Mouse (Mus musculus) hindbrain, postnatal 0 days (tissue): Measurements from ENCODE around the gene Baz2a. TPM values are rescaled to one million over a fixed set of nuclear protein-coding genes. Genes with fewer than 3 reads are reported as not detected.

Source experiments
- ATAC-seq: fragments of 200-750 bp; cut with Nextera tagmentation; 2 replicates; pipeline ENCODE4 v1.8.0; 2017; ENCODE audit warnings: mild to moderate bottlenecking, moderate TSS enrichment, moderate library complexity
- DNase-seq: peaks from one replicate; pipeline ENCODE4 v3.0.0-alpha.2; 2015; ENCODE audit warnings: low spot score
- H3K27ac ChIP-seq: fragments of 300-500 bp; sonication (generic); 2 replicates; pipeline ENCODE4 v1.5.1; 2014; ENCODE audit warnings: mild to moderate bottlenecking
- H3K27me3 ChIP-seq: fragments of 300-500 bp; sonication (generic); 2 replicates; pipeline ENCODE4 v1.6.1; 2014; ENCODE audit warnings: low read length, mixed read lengths; ENCODE audit not compliant: insufficient read depth
- H3K36me3 ChIP-seq: fragments of 300-500 bp; sonication (generic); 2 replicates; pipeline ENCODE4 v1.6.1; 2014; ENCODE audit warnings: low read length, mixed read lengths; ENCODE audit not compliant: insufficient read depth
- H3K4me1 ChIP-seq: fragments of 300-500 bp; sonication (generic); 2 replicates; pipeline ENCODE4 v1.6.1; 2014; ENCODE audit warnings: antibody characterized with exemption, low read length, mixed read lengths; ENCODE audit not compliant: insufficient read depth
- H3K4me2 ChIP-seq: fragments of 300-500 bp; sonication (generic); 2 replicates; pipeline ENCODE4 v1.6.1; 2014; ENCODE audit warnings: low read depth, mild to moderate bottlenecking, low read length, moderate library complexity, mixed read lengths
- H3K4me3 ChIP-seq: fragments of 300-500 bp; sonication (generic); 2 replicates; pipeline ENCODE4 v1.5.1; 2014; ENCODE audit warnings: low read length
- H3K9ac ChIP-seq: fragments of 300-500 bp; sonication (generic); replicated peaks from 2 replicates; pipeline ENCODE4 v1.6.1; 2014; ENCODE audit warnings: mild to moderate bottlenecking, low read length, moderate library complexity, mixed read lengths
- H3K9me3 ChIP-seq: fragments of 300-500 bp; sonication (generic); 2 replicates; pipeline ENCODE4 v1.6.1; 2016; ENCODE audit warnings: low read length, mixed read lengths
- CTCF ChIP-seq: IDR thresholded peaks from 2 replicates; pipeline ENCODE4 v1.5.1; 2016; ENCODE audit warnings: antibody characterized with exemption, control low read depth, low read depth
- WGBS: fragments of 180-500 bp; shearing (Covaris S2); extraction: QIAGEN DNeasy Blood & Tissue Kit; methylation state at CpG from one replicate; pipeline ENCODE4 v1.1.7; 2014; 5-methylcytosine and 5-hydroxymethylcytosine counted together
- polyA plus RNA-seq: library from polyadenylated mRNA; unstranded; fragments of >200 nt; fragmentation: Nextera tagmentation; extraction: Ambion mirVana; gene quantifications from 2 replicates; pipeline ENCODE4 v1.2.1, GENCODE M21; 2015
- total RNA-seq: library from RNA; depleted of rRNA; stranded (reverse); fragments of >200 nt; gene quantifications from 2 replicates; pipeline ENCODE4 v1.2.3, GENCODE M21; 2014; rRNA removed

Gene Baz2a
- 14.3 and 15.0 TPM in 2 replicates for total RNA-seq
- 10.2 and 10.6 TPM in 2 replicates for polyA plus RNA-seq

DNA sequence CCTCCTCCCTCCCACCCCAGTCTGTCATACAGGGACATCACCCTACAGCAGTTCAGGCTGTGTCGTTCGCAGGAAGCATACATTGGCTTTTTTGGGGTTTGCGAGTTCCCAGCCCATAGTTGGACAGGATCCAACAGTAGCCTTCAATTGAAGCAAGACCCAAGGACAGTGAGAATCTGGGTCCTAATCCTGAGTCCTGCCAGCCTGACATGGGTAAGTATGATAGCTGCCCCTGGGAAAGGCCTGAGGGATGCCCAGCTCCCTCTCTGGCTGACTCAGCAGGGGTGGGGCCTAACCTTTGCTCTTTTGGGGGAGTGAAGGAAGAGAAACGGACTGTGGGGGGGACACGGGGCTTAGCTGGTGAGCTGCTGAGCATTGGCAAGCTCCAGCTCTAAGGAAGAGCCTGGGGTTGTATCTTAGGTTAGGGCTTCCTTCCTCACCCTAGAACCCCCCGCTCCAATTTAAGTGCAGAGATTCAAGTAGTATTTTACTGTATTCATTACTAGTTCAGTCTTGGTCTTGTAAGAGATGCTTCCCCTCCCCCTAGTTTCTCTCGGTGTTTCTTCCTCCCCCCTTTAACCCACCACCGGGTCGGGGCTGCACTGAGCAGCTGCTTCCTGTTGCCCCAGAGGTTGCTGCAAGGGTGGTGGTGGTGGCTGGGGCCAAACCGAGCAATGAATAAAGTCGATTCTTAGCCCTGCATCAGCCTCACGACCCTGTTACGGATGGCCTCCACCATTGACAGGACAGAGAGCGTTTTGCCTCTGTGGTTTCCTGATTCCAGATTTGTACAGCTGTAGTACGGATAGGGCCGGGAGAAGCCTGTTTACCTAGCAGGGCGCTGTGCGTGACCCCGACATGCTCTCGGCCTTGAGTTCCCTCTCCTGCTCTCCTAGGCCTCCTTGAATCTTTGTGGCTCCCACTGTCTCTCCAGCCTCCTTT is at the start of gene Baz2a:
Gene Baz2a, plus strand, starts transcription at position 14 of the 942 bp plus-strand sequence.
- H3K4me2 ChIP-seq = peak within 1 kb of the TSS; percentile 88
- peaks cover 27% of the 10 kb centered on the region for H3K4me1 ChIP-seq
- H3K27ac ChIP-seq = peak within 1 kb of the TSS; percentile 78
- ATAC-seq = peak; percentile 0; the same call in 1 of the 2 replicates
- peak; percentile 58 for DNase-seq
- peak within 1 kb of the TSS; percentile 61 for H3K9ac ChIP-seq
- no peak for TF ChIP-seq CTCF
- H3K36me3 ChIP-seq = peaks cover 28% of the 10 kb centered on the region
- no peaks in the 10 kb centered on the region for H3K27me3 ChIP-seq
- no peaks in the 10 kb centered on the region for H3K9me3 ChIP-seq
- 2% methylated on average over 20 of the region's 20 CpGs for WGBS
- peak within 1 kb of the TSS; percentile 72 for H3K4me3 ChIP-seq

DNA sequence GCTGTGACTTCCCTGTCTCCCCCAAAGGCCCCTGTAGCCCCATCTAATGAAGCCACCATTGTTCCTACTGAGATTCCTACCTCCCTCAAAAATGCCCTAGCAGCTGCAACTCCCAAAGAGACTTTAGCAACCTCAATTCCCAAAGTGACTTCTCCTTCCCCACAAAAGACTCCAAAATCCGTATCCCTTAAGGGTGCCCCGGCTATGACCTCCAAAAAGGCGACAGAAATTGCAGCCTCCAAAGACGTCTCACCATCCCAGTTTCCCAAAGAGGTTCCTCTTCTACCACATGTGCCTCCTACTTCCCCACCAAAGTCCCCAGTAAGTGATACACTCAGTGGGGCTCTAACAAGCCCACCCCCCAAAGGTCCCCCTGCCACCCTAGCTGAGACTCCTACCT is 49.7 kb upstream of the Baz2a start:
- H3K36me3 ChIP-seq = peaks cover 36% of the 10 kb centered on the region

GRCm38 (mm10) chr10:128042466-128042865 is 48.9 kb upstream of the Baz2a start:
- no peak for DNase-seq

More for the DNA sequence above, 49.7 kb upstream of the Baz2a start:
- H3K9me3 ChIP-seq = no peaks in the 10 kb centered on the region
- no peak overlapping the region for H3K4me3 ChIP-seq
- no peak overlapping the region for H3K27ac ChIP-seq
- WGBS = 76% methylated on average over 4 of the region's 4 CpGs
- no peak for ATAC-seq
- no peaks in the 10 kb centered on the region for H3K27me3 ChIP-seq
- H3K9ac ChIP-seq = no peak overlapping the region
- TF ChIP-seq CTCF = no peak
- H3K4me1 ChIP-seq = peaks cover 8% of the 10 kb centered on the region; the same call in 1 of the 2 replicates
- H3K4me2 ChIP-seq = no peak overlapping the region
- no peak for DNase-seq

DNA sequence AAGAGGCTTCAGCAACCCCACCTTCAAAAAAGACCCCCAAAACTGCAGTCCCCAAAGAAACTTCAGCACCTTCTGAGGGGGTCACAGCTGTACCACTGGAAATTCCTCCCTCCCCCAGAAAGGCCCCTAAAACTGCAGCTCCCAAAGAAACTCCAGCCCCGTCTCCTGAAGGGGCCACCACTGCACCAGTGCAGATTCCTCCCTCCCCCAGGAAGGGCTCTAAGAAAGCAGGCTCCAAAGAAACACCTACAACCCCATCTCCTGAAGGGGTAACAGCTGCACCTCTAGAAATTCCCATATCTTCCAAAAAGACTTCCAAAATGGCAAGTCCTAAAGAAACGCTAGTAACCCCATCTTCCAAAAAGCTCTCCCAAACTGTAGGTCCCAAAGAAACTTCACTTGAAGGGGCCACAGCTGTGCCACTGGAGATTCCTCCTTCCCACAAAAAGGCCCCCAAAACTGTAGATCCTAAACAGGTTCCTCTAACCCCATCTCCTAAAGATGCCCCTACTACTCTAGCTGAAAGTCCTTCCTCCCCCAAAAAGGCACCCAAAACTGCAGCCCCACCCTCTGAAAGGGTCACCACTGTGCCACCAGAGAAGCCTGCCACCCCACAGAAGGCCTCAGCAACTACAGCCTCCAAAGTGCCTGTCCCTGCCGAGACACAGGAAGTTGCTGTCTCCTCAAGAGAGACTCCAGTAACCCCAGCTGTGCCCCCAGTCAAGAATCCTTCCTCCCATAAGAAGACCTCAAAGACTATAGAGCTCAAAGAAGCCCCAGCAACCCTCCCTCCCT is 48.1 kb upstream of the Baz2a start:
- Histone ChIP-seq H3K9me3 (no peaks in the 10 kb centered on the region), H3K9ac (no peak overlapping the region; the same call in 1 of the 2 replicates), H3K27me3 (no peaks in the 10 kb centered on the region), H3K4me3 (no peak overlapping the region), H3K27ac (no peak overlapping the region), H3K36me3 (peaks cover 46% of the 10 kb centered on the region), H3K4me2 (no peak overlapping the region), H3K4me1 (peaks cover 3% of the 10 kb centered on the region; the same call in 1 of the 2 replicates)
- ATAC-seq = no peak
- 71% methylated on average over 3 of the region's 3 CpGs for WGBS
- no peak for DNase-seq
- TF ChIP-seq CTCF = no peak

More at GRCm38 (mm10) chr10:128042466-128042865, 48.9 kb upstream of the Baz2a start:
- no peak for TF ChIP-seq CTCF
- Histone ChIP-seq H3K27me3 (no peaks in the 10 kb centered on the region), H3K9me3 (no peaks in the 10 kb centered on the region), H3K4me2 (no peak overlapping the region), H3K4me1 (peaks cover 8% of the 10 kb centered on the region; the same call in 1 of the 2 replicates), H3K9ac (no peak overlapping the region; the same call in 1 of the 2 replicates), H3K36me3 (peaks cover 39% of the 10 kb centered on the region), H3K4me3 (no peak overlapping the region), H3K27ac (no peak overlapping the region)
- no peak for ATAC-seq
- WGBS = 88% methylated on average over 3 of the region's 3 CpGs

DNA sequence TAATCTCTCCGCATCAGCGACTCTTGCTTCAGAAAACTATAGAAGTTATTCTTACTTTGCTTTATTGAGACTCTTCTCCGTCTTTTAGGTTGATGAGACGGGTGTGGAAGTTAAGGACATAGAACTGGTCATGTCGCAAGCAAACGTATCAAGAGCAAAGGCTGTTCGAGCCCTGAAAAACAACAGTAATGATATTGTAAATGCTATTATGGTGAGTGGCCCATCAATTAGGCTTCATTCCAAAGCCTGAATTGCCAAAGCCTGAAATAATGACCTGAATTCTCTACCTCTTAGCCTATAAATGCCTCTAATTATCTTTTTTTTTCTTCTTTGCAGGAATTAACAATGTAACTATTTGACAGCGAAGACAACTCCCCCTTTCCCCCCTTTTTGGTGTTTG is 43.2 kb upstream of the Baz2a start:
- H3K9me3 ChIP-seq = no peaks in the 10 kb centered on the region
- peaks cover 38% of the 10 kb centered on the region for H3K36me3 ChIP-seq
- H3K4me1 ChIP-seq = no peaks in the 10 kb centered on the region
- TF ChIP-seq CTCF = no peak
- ATAC-seq = no peak
- WGBS = 92% methylated on average over 8 of the region's 8 CpGs
- no peak for DNase-seq
- no peak overlapping the region for H3K27ac ChIP-seq
- no peaks in the 10 kb centered on the region for H3K27me3 ChIP-seq
- H3K9ac ChIP-seq = no peak overlapping the region
- no peak overlapping the region for H3K4me3 ChIP-seq
- no peak overlapping the region for H3K4me2 ChIP-seq

- ATAC-seq = no peak
- 97% methylated on average over 2 of the region's 2 CpGs for WGBS
- H3K4me2 ChIP-seq = no peak overlapping the region
Observed at GRCm38 (mm10) chr10:128049741-128050140, 41.6 kb upstream of the Baz2a start.

More at GRCm38 (mm10) chr10:128049741-128050140, 41.6 kb upstream of the Baz2a start:
- no peaks in the 10 kb centered on the region for H3K27me3 ChIP-seq
- H3K4me3 ChIP-seq = no peak overlapping the region
- no peak for TF ChIP-seq CTCF
- no peak for DNase-seq
- H3K27ac ChIP-seq = no peak overlapping the region
- H3K9me3 ChIP-seq = no peaks in the 10 kb centered on the region
- H3K4me1 ChIP-seq = no peaks in the 10 kb centered on the region
- H3K36me3 ChIP-seq = peaks cover 32% of the 10 kb centered on the region
- H3K9ac ChIP-seq = no peak overlapping the region
